Mouse (Mus musculus) hindbrain, postnatal 0 days (tissue): ENCODE data around the gene Smyd2. TPM values are rescaled to one million over a fixed set of nuclear protein-coding genes. Genes with fewer than 3 reads are reported as not detected.

Experiments
- ATAC-seq: fragments of 200-750 bp; cut with Nextera tagmentation; 2 replicates; pipeline ENCODE4 v1.8.0; 2017; ENCODE audit warnings: mild to moderate bottlenecking, moderate TSS enrichment, moderate library complexity
- DNase-seq: peaks from one replicate; pipeline ENCODE4 v3.0.0-alpha.2; 2015; ENCODE audit warnings: low spot score
- H3K27ac ChIP-seq: fragments of 300-500 bp; sonication (generic); 2 replicates; pipeline ENCODE4 v1.5.1; 2014; ENCODE audit warnings: mild to moderate bottlenecking
- H3K27me3 ChIP-seq: fragments of 300-500 bp; sonication (generic); 2 replicates; pipeline ENCODE4 v1.6.1; 2014; ENCODE audit warnings: low read length, mixed read lengths; ENCODE audit not compliant: insufficient read depth
- H3K36me3 ChIP-seq: fragments of 300-500 bp; sonication (generic); 2 replicates; pipeline ENCODE4 v1.6.1; 2014; ENCODE audit warnings: low read length, mixed read lengths; ENCODE audit not compliant: insufficient read depth
- H3K4me1 ChIP-seq: fragments of 300-500 bp; sonication (generic); 2 replicates; pipeline ENCODE4 v1.6.1; 2014; ENCODE audit warnings: antibody characterized with exemption, low read length, mixed read lengths; ENCODE audit not compliant: insufficient read depth
- H3K4me2 ChIP-seq: fragments of 300-500 bp; sonication (generic); 2 replicates; pipeline ENCODE4 v1.6.1; 2014; ENCODE audit warnings: low read depth, mild to moderate bottlenecking, low read length, moderate library complexity, mixed read lengths
- H3K4me3 ChIP-seq: fragments of 300-500 bp; sonication (generic); 2 replicates; pipeline ENCODE4 v1.5.1; 2014; ENCODE audit warnings: low read length
- H3K9ac ChIP-seq: fragments of 300-500 bp; sonication (generic); replicated peaks from 2 replicates; pipeline ENCODE4 v1.6.1; 2014; ENCODE audit warnings: mild to moderate bottlenecking, low read length, moderate library complexity, mixed read lengths
- H3K9me3 ChIP-seq: fragments of 300-500 bp; sonication (generic); 2 replicates; pipeline ENCODE4 v1.6.1; 2016; ENCODE audit warnings: low read length, mixed read lengths
- CTCF ChIP-seq: IDR thresholded peaks from 2 replicates; pipeline ENCODE4 v1.5.1; 2016; ENCODE audit warnings: antibody characterized with exemption, control low read depth, low read depth
- WGBS: fragments of 180-500 bp; shearing (Covaris S2); extraction: QIAGEN DNeasy Blood & Tissue Kit; methylation state at CpG from one replicate; pipeline ENCODE4 v1.1.7; 2014; 5-methylcytosine and 5-hydroxymethylcytosine counted together
- polyA plus RNA-seq: library from polyadenylated mRNA; unstranded; fragments of >200 nt; fragmentation: Nextera tagmentation; extraction: Ambion mirVana; gene quantifications from 2 replicates; pipeline ENCODE4 v1.2.1, GENCODE M21; 2015
- total RNA-seq: library from RNA; depleted of rRNA; stranded (reverse); fragments of >200 nt; gene quantifications from 2 replicates; pipeline ENCODE4 v1.2.3, GENCODE M21; 2014

Smyd2 gene
- total and polyA plus RNA-seq, 2 experiments from 2014 or later, result 61.9 to 81.8 TPM

DNA sequence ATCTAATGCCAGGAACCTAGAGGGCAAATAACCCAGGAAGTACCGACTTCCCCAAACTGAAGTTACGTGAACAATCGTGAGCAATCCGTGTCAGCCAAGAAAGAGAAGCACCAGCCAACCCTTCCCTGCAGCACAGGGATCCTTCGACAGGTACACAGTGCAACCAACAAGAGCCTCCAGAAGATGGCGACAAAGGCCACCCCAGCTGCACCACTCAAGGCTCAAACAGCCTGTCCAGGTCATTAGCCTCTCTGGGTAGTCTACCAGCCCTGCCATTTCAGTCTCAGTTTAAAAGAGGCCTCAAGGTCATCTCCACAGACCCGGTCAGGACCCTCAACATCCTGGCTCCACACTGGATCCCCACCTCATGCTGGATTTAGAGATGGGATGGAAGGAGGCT lies 34.6 kb downstream of the Smyd2 start:
- H3K4me3 ChIP-seq, result no peak overlapping the region
- no peak overlapping the region for H3K9ac ChIP-seq
- H3K36me3 ChIP-seq, result no peaks in the 10 kb centered on the region
- no peaks in the 10 kb centered on the region for H3K4me1 ChIP-seq
- peak; percentile 72; the same call in 1 of the 2 replicates for ATAC-seq
- 24% methylated on average over 7 of the region's 7 CpGs for WGBS
- no peak overlapping the region for H3K4me2 ChIP-seq
- H3K27me3 ChIP-seq, result no peaks in the 10 kb centered on the region
- peak; percentile 81 for DNase-seq
- no peaks in the 10 kb centered on the region for H3K9me3 ChIP-seq
- H3K27ac ChIP-seq, result no peak overlapping the region
- peak; percentile 95 for TF ChIP-seq CTCF

GRCm38 (mm10) chr1:189885975-189886374 lies 36.2 kb downstream of the Smyd2 start:
- H3K27ac ChIP-seq, result no peak overlapping the region
- no peaks in the 10 kb centered on the region for H3K4me1 ChIP-seq
- no peak overlapping the region for H3K4me3 ChIP-seq
- ATAC-seq, result no peak
- no peaks in the 10 kb centered on the region for H3K9me3 ChIP-seq
- no peak for DNase-seq
- H3K9ac ChIP-seq, result no peak overlapping the region
- H3K4me2 ChIP-seq, result no peak overlapping the region
- H3K36me3 ChIP-seq, result no peaks in the 10 kb centered on the region
- 82% methylated on average over 6 of the region's 6 CpGs for WGBS
- TF ChIP-seq CTCF, result no peak
- no peaks in the 10 kb centered on the region for H3K27me3 ChIP-seq

DNA sequence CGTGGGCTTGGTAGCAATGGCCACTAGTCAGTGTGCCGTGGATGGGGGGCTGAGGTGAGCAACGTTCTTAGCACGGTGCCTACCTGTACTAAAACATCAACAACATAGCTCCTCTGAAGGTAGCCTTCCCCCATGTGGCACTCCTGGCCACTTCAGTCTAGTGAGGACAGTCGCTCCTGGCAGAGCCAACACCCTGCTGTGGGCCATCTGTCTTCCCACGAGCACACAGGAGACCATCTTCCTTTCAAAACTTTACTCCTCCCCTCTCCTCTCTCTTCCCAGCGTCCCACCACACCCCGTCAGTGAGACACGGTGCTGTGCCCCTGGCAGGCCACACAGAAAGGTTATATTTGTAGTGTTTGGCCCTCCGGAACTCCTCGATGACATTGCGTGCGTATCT lies 37.2 kb downstream of the Smyd2 start:
- WGBS, result 47% methylated on average over 13 of the region's 13 CpGs
- DNase-seq, result no peak

DNA sequence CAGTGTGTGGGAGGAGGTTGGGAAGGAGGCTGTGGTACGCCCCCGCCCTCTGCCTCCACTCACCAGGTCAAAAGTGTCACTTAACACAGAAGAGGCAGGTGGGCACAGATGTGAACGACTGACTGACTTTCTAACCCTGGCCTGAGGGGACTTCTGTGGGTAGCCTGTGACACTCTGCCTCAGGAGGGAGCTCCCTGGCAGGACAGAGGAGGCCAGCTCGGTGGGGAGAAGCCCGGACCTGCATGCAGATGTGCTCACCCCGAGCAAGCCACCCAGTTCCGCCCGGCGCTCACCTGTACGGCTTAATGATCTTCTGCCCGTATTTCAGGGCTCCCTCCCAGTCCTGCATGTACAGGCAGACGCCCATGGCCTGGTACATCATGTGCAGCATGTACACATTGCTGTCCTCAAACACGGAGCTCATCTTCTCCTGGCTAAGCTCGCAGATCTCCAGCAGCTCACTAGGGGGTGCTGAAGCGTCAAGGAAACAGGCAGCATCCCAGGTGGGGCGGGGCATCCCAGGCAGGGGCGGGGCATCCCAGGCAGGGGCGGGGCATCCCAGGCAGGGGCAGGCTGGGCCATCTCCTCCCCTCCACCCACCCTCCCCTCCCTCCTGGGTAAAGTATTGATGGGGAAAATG lies 38.5 kb downstream of the Smyd2 start:
- no peaks in the 10 kb centered on the region for H3K27me3 ChIP-seq
- H3K9ac ChIP-seq, result no peak overlapping the region
- no peaks in the 10 kb centered on the region for H3K9me3 ChIP-seq
- no peak overlapping the region for H3K4me3 ChIP-seq
- ATAC-seq (peak; percentile 39), DNase-seq (peak; percentile 61)
- H3K27ac ChIP-seq, result no peak overlapping the region
- H3K4me1 ChIP-seq, result peaks cover 6% of the 10 kb centered on the region; the same call in 1 of the 2 replicates
- no peaks in the 10 kb centered on the region for H3K36me3 ChIP-seq
- 45% methylated on average over 18 of the region's 18 CpGs for WGBS
- peak; percentile 67 for TF ChIP-seq CTCF
- no peak overlapping the region for H3K4me2 ChIP-seq

More for the DNA sequence above, 37.2 kb downstream of the Smyd2 start:
- Histone ChIP-seq H3K36me3 (no peaks in the 10 kb centered on the region), H3K27ac (no peak overlapping the region), H3K4me1 (peaks cover 4% of the 10 kb centered on the region; the same call in 1 of the 2 replicates), H3K4me2 (no peak overlapping the region), H3K9ac (no peak overlapping the region), H3K4me3 (no peak overlapping the region), H3K9me3 (no peaks in the 10 kb centered on the region), H3K27me3 (no peaks in the 10 kb centered on the region)
- no peak for ATAC-seq
- no peak for TF ChIP-seq CTCF

DNA sequence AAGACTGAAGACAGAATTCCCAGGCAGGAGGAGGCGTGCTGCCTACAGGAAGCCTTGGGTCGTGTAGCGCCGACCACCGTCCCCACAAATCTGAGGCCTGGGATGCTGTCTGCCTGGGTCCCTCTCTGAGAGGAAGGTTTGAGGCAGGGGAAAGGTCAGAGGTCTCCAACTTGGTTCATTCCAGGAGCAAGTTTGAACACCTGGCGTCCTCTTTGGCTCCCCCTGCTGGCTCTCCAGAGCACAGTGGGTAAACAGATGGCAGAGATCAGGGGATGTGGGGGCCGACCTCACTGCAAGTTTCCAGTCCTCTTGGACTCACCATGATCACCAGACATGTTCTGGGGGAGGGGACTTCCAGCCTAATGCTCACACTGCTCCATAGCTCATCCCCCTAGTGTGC lies 39.3 kb downstream of the Smyd2 start:
- TF ChIP-seq CTCF, result peak; percentile 80
- Histone ChIP-seq H3K4me1 (peaks cover 6% of the 10 kb centered on the region; the same call in 1 of the 2 replicates), H3K36me3 (no peaks in the 10 kb centered on the region), H3K27me3 (no peaks in the 10 kb centered on the region), H3K9me3 (no peaks in the 10 kb centered on the region), H3K4me2 (no peak overlapping the region), H3K27ac (no peak overlapping the region), H3K9ac (no peak overlapping the region), H3K4me3 (no peak overlapping the region)
- no peak for ATAC-seq
- WGBS, result 61% methylated on average over 7 of the region's 7 CpGs
- DNase-seq, result peak; percentile 43

DNA sequence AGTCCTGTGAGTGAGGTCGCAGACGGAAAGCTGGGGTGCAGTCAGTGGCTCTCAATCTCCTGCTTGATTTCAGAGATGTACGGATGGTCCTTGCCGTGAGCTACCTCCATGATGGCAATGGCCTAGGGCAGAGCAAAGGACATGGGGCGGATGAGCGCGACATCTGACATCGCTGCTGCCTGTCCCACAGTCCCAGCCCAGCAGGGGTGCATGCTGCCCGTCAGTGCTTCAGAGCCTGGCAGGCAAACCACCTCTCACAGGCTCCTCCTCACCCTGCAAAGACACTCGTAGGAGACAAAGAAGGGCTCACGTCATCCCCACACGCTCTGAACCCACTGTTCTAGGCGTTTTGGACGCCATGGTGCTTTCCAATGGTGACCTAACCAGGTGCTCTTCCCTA lies 41.4 kb downstream of the Smyd2 start:
- DNase-seq, result no peak
- Histone ChIP-seq H3K4me3 (no peak overlapping the region), H3K9ac (no peak overlapping the region), H3K4me1 (peaks cover 6% of the 10 kb centered on the region; the same call in 1 of the 2 replicates), H3K9me3 (no peaks in the 10 kb centered on the region), H3K36me3 (no peaks in the 10 kb centered on the region), H3K27ac (no peak overlapping the region), H3K4me2 (no peak overlapping the region), H3K27me3 (no peaks in the 10 kb centered on the region)
- no peak for ATAC-seq
- 62% methylated on average over 14 of the region's 14 CpGs for WGBS
- no peak for TF ChIP-seq CTCF

GRCm38 (mm10) chr1:189879965-189880364 lies 42.2 kb downstream of the Smyd2 start:
- 50% methylated on average over 8 of the region's 8 CpGs for WGBS

More at GRCm38 (mm10) chr1:189879965-189880364, 42.2 kb downstream of the Smyd2 start:
- DNase-seq, result peak; percentile 27
- H3K27ac ChIP-seq, result no peak overlapping the region
- no peaks in the 10 kb centered on the region for H3K9me3 ChIP-seq
- no peak overlapping the region for H3K9ac ChIP-seq
- no peak for TF ChIP-seq CTCF
- H3K36me3 ChIP-seq, result no peaks in the 10 kb centered on the region
- no peak overlapping the region for H3K4me2 ChIP-seq
- no peak for ATAC-seq
- H3K27me3 ChIP-seq, result no peaks in the 10 kb centered on the region
- no peak overlapping the region for H3K4me3 ChIP-seq
- H3K4me1 ChIP-seq, result peaks cover 6% of the 10 kb centered on the region; the same call in 1 of the 2 replicates
